Mouse (Mus musculus) testis, adult 2 months (tissue): ENCODE data around the gene Ogdhl.

ENCODE experiments used
- CTCF ChIP-seq: fragments of 200-500 bp; IDR thresholded peaks from 2 replicates; pipeline ENCODE4 v1.5.1; 2012; ENCODE audit warnings: low read depth, mild to moderate bottlenecking, inconsistent platforms, low read length, moderate library complexity; ENCODE audit not compliant: control insufficient read depth, insufficient read depth, insufficient replicate concordance
- POLR2A ChIP-seq: fragments of 200-500 bp; IDR thresholded peaks from 2 replicates; pipeline ENCODE4 v1.6.1; 2012; ENCODE audit warnings: low read depth, mild to moderate bottlenecking, inconsistent platforms, low read length, moderate library complexity; ENCODE audit not compliant: control insufficient read depth

DNA sequence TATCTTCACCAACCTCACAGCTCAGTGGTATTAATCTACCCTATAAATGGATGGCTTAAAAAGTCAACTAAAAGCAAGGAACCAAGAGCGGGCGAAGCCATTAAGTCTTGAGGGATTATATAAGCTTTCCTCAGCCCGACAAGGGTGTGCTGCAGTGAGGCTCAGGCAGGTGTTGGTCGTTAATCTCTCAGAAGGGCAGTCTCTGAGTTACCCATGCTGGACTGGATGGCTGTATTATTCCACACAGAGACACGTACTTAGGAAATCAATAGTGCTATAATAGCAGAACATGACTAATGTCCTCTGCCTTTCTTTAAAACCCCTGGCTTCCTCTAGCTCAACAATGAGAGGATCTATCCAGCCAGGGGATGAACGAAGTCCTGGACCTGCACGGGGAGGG, 19.4 kb upstream of the Ogdhl start:
- no peak for TF ChIP-seq POLR2A
- no peak for TF ChIP-seq CTCF
